Mouse (Mus musculus): Measurements from ENCODE around the gene Gpd1. TPM values are rescaled to one million over a fixed set of nuclear protein-coding genes. Genes with fewer than 3 reads are reported as not detected.
A peak's percentile ranks its signal among the peaks of the same experiment; 100 is the strongest.

The Gpd1 gene
- 1.5 and 1.8 TPM in 2 replicates for polyA plus RNA-seq (2015; fragmentation: Nextera tagmentation; extraction: Ambion mirVana)

DNA sequence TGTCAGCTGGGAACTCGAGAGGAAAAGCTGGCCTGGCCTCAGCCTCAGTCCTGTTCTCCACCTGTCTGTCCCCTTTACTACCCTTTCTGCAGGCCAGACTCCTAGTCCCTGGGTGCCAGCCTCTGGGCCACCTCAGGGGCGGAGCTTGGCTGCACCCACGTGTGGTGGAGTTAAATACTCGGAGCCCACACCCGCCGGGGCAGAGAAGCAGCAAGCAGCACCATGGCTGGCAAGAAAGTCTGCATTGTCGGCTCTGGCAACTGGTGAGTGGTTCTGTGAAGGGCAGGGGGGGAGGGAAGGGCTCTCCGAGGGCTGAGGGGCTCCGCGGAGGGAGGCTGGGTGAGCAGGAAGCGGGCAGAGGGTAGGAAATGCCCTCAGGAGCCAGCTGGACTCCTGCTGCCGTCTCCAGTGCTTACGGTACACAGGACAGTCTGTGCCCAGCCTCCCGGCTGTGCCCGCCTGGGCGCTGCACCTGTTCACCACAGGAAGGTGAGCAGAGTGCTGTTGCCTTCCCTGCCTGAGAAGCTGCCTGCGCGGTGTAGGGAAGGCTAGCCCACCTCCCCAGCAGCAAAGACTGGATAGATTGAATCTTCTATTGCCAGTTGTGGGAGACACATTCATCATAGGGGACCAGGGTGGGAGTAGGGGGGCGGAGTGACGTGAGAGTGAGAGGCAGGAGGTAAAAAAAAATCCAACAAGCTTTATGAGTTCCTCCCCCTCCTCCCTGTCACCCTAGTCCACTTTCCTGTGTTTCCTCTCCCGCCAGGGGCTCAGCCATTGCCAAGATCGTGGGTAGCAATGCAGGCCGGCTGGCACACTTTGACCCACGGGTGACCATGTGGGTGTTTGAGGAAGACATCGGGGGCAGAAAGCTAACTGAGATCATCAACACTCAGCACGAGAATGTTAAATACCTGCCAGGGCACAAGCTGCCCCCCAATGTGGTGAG lies at the start of gene Gpd1:
Gene Gpd1 (plus strand): TSS at position 130 of the 949 bp plus-strand sequence.
- Histone ChIP-seq H3K27me3 (replicated peaks) (no peaks in the 10 kb centered on the region), H3K36me3 (replicated peaks) (peaks cover 17% of the 10 kb centered on the region; the same call in 1 of the 2 replicates), H3K4me2 (no peak within 1 kb of the TSS), H3K4me3 (no peak within 1 kb of the TSS), H3K27ac (peak within 1 kb of the TSS; percentile 66; the same call in 1 of the 2 replicates), H3K9me3 (no peaks in the 10 kb centered on the region), H3K9ac (no peak within 1 kb of the TSS), H3K4me1 (peaks cover 12% of the 10 kb centered on the region)
- no peak for ATAC-seq (replicated peaks)
- 68% methylated on average over 26 of the region's 26 CpGs for WGBS

- H3K4me1 ChIP-seq: peaks cover 70% of the 10 kb centered on the region
- ATAC-seq (replicated peaks): no peak
- 99% methylated on average over 2 of the region's 2 CpGs for WGBS
- H3K9me3 ChIP-seq: no peaks in the 10 kb centered on the region
- H3K36me3 ChIP-seq (replicated peaks): no peaks in the 10 kb centered on the region
- no peak overlapping the region for H3K9ac ChIP-seq
- H3K27me3 ChIP-seq (replicated peaks): no peaks in the 10 kb centered on the region
- no peak overlapping the region for H3K4me2 ChIP-seq
- H3K4me3 ChIP-seq: no peak overlapping the region
- H3K27ac ChIP-seq: no peak overlapping the region
These were observed 49.8 kb upstream of the Gpd1 start for GRCm38 (mm10) chr15:99667544-99667943.

GRCm38 (mm10) chr15:99668881-99669280 lies 48.4 kb upstream of the Gpd1 start:
- peak overlapping the region; percentile 96; the same call in 1 of the 2 replicates for H3K27ac ChIP-seq
- no peaks in the 10 kb centered on the region for H3K27me3 ChIP-seq (replicated peaks)
- no peak overlapping the region for H3K4me3 ChIP-seq

GRCm38 (mm10) chr15:99669392-99669791 lies 47.9 kb upstream of the Gpd1 start:
- Histone ChIP-seq H3K9me3 (no peaks in the 10 kb centered on the region), H3K4me3 (peak overlapping the region; percentile 90), H3K4me1 (peaks cover 76% of the 10 kb centered on the region), H3K27ac (peak overlapping the region; percentile 96), H3K27me3 (replicated peaks) (no peaks in the 10 kb centered on the region), H3K9ac (no peak overlapping the region; the same call in 1 of the 2 replicates), H3K4me2 (peak overlapping the region; percentile 77), H3K36me3 (replicated peaks) (no peaks in the 10 kb centered on the region)
- 27% methylated on average over 1 of the region's 1 CpGs for WGBS
- no peak for ATAC-seq (replicated peaks)

More at GRCm38 (mm10) chr15:99668881-99669280, 48.4 kb upstream of the Gpd1 start:
- Histone ChIP-seq H3K4me2 (peak overlapping the region; percentile 21), H3K4me1 (peaks cover 76% of the 10 kb centered on the region), H3K36me3 (replicated peaks) (no peaks in the 10 kb centered on the region), H3K9ac (no peak overlapping the region), H3K9me3 (no peaks in the 10 kb centered on the region)
- WGBS: 2% methylated on average over 12 of the region's 12 CpGs
- no peak for ATAC-seq (replicated peaks)

- WGBS: under 1% methylated on average over 54 of the region's 74 CpGs
- Histone ChIP-seq H3K36me3 (replicated peaks) (no peaks in the 10 kb centered on the region), H3K9ac (peak within 1 kb of the TSS; percentile 89), H3K9me3 (no peaks in the 10 kb centered on the region), H3K4me2 (peak within 1 kb of the TSS; percentile 77), H3K27me3 (replicated peaks) (no peaks in the 10 kb centered on the region), H3K4me1 (peaks cover 74% of the 10 kb centered on the region), H3K4me3 (peak within 1 kb of the TSS; percentile 90), H3K27ac (peak within 1 kb of the TSS; percentile 96)
- peak; percentile 70 for ATAC-seq (replicated peaks)
These were observed 47.0 kb upstream of the Gpd1 start, which contains the start of gene Asic1 for GRCm38 (mm10) chr15:99670154-99670821. Asic1 (plus strand) TSS chr15:99670368.

DNA sequence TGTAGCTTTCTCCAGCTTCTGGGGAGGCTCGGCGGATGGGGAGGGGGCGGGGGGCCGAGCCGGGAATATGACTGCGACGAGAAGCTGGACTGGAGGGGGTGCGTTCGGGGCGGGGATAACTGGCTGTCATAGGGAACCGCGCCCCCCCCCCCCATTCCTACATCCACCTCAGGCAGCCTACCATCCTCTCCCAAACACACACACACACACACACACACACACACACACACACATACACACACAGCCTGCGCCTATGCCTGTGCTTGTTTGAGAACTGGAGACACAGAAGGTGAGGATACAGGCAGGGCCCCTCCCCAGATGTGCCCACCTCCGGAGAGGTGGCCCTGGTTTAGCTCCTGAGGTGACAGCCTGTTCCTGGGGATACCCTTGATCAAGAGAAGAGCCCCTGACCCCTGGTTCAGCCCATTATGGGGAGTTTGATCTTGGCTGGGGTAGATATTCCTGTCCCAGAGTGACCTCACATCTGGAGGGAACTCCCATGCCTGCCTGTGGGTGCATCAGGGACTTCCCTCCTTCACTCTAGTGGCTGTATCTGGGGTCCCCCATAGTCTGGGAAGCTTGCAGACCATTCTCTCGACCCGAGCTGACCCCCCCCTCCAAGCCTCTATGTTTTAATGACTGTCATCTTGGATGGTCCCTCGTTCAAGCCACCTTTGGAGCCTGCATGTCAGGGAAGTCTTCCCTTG lies 46.2 kb upstream of the Gpd1 start:
- Histone ChIP-seq H3K4me2 (peak overlapping the region; percentile 77), H3K36me3 (replicated peaks) (no peaks in the 10 kb centered on the region), H3K9ac (peak overlapping the region; percentile 89), H3K27me3 (replicated peaks) (no peaks in the 10 kb centered on the region), H3K27ac (peak overlapping the region; percentile 96), H3K9me3 (no peaks in the 10 kb centered on the region), H3K4me3 (peak overlapping the region; percentile 90), H3K4me1 (peaks cover 74% of the 10 kb centered on the region)
- ATAC-seq (replicated peaks): peak; percentile 38
- 7% methylated on average over 14 of the region's 17 CpGs for WGBS

GRCm38 (mm10) chr15:99671783-99672182 lies 45.5 kb upstream of the Gpd1 start:
- H3K27ac ChIP-seq: 0 out of 2 replicates have a peak overlapping the region, but pooled peaks have one; percentile 96
- no peak for ATAC-seq (replicated peaks)

GRCm38 (mm10) chr15:99674866-99675265 lies 42.4 kb upstream of the Gpd1 start:
- Histone ChIP-seq H3K27ac (no peak overlapping the region), H3K9me3 (no peaks in the 10 kb centered on the region), H3K9ac (0 out of 2 replicates have a peak overlapping the region, but pooled peaks have one; percentile 14), H3K4me1 (peaks cover 82% of the 10 kb centered on the region), H3K4me2 (peak overlapping the region; percentile 77), H3K36me3 (replicated peaks) (no peaks in the 10 kb centered on the region), H3K4me3 (peak overlapping the region; percentile 2), H3K27me3 (replicated peaks) (no peaks in the 10 kb centered on the region)
- 66% methylated on average over 3 of the region's 3 CpGs for WGBS
- no peak for ATAC-seq (replicated peaks)

More at GRCm38 (mm10) chr15:99671783-99672182, 45.5 kb upstream of the Gpd1 start:
- H3K4me2 ChIP-seq: peak overlapping the region; percentile 77
- H3K27me3 ChIP-seq (replicated peaks): no peaks in the 10 kb centered on the region
- H3K9me3 ChIP-seq: no peaks in the 10 kb centered on the region
- 64% methylated on average over 14 of the region's 14 CpGs for WGBS
- peak overlapping the region; percentile 90 for H3K4me3 ChIP-seq
- H3K4me1 ChIP-seq: peaks cover 75% of the 10 kb centered on the region
- no peaks in the 10 kb centered on the region for H3K36me3 ChIP-seq (replicated peaks)
- peak overlapping the region; percentile 89 for H3K9ac ChIP-seq

DNA sequence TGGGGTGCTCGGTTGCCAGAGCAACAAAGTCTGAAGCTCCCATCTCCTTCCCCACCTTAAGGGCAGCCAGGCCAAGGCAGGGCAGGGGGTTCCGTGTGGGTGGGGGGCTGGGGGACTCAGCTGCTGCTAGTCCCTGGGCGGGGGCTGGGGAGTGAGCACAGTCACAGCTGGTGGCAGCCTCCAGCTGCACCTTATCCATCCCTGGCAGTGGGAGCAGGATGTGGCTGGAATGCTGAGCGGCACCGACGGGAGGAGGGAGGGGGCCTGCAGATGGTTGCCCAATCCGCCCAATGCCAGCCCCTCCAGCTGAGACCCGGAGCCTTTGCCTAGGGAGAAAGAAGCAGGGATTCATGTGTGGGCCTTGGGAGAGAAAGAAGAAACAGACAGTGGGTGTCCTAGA lies 40.2 kb upstream of the Gpd1 start:
- H3K27me3 ChIP-seq (replicated peaks): no peaks in the 10 kb centered on the region
- H3K36me3 ChIP-seq (replicated peaks): no peaks in the 10 kb centered on the region
- H3K27ac ChIP-seq: peak overlapping the region; percentile 71
- H3K9ac ChIP-seq: no peak overlapping the region
- peak; percentile 38 for ATAC-seq (replicated peaks)
- no peaks in the 10 kb centered on the region for H3K9me3 ChIP-seq
- 0 out of 2 replicates have a peak overlapping the region, but pooled peaks have one; percentile 5 for H3K4me3 ChIP-seq
- 11% methylated on average over 8 of the region's 8 CpGs for WGBS
- peak overlapping the region; percentile 77 for H3K4me2 ChIP-seq
- peaks cover 69% of the 10 kb centered on the region for H3K4me1 ChIP-seq

DNA sequence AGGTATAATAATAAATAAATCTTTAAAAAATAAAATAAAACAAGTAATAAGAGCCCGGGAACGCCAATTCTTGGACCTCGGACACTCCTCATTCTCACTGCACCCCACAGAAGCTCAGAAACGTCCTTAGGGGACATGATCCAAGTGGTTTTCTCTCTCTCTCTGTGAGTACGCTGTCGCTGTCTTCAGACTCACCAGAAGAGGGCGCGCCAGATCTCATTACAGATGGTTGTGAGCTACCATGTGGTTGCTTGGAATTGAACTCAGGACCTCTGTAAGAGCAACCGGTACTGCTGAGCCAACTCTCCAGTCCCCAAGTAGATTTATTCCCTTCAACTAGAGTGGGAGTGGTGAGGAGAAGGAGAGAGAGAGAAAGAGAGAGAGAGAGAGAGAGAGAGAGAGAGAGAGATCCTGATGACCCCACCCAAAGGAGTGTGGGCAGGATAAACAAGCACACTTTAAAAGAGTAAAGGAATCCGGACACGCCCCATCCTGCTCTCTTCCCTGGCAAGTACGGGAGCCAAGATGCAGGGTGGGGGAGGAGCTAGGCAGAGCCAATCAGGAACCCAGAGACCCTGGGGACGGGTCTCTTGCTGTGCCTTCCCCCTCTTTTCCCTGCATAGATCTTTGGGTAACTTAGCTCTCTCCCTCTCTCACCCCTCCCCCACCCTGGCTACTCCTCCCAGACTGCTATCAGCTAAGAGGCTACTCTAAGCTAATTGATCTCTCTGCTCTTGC lies 39.1 kb upstream of the Gpd1 start:
- no peak overlapping the region for H3K4me3 ChIP-seq
- WGBS: 16% methylated on average over 13 of the region's 13 CpGs
- H3K36me3 ChIP-seq (replicated peaks): no peaks in the 10 kb centered on the region
- H3K4me1 ChIP-seq: peaks cover 58% of the 10 kb centered on the region
- no peaks in the 10 kb centered on the region for H3K9me3 ChIP-seq
- H3K27ac ChIP-seq: no peak overlapping the region
- no peak overlapping the region for H3K9ac ChIP-seq
- no peak for ATAC-seq (replicated peaks)
- H3K4me2 ChIP-seq: 0 out of 2 replicates have a peak overlapping the region, but pooled peaks have one; percentile 9
- no peaks in the 10 kb centered on the region for H3K27me3 ChIP-seq (replicated peaks)

- Histone ChIP-seq H3K4me1 (peaks cover 51% of the 10 kb centered on the region), H3K36me3 (replicated peaks) (no peaks in the 10 kb centered on the region), H3K9me3 (no peaks in the 10 kb centered on the region), H3K4me2 (no peak overlapping the region), H3K4me3 (no peak overlapping the region), H3K9ac (no peak overlapping the region), H3K27me3 (replicated peaks) (no peaks in the 10 kb centered on the region), H3K27ac (no peak overlapping the region)
- ATAC-seq (replicated peaks): no peak
- 67% methylated on average over 7 of the region's 7 CpGs for WGBS
These were observed 38.3 kb upstream of the Gpd1 start for GRCm38 (mm10) chr15:99679008-99679407.

Measured in midbrain, embryonic 15.5 days (tissue).